Comparison of ENCODE assay signal across 32 mouse cellular contexts in the genomic region with DNA sequence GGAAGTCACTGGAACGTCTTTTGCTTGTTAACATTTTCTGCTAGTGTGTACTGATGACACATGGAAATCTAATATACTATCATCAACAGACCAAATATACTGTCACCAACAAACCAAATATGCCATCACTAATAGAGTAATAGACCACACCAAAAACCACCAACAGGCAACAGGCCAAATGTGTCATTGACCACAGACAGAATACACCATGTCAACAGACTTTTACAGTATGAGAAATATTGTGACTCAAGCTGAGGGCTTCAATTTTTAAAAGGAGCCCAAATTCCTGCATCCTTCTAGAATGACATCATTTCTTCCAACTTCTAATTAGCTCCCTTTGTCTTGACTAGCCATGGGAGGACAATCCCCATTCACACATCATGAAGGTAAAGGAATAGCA.
A peak's percentile ranks its signal among the peaks of the same experiment; 100 is the strongest.
DNase-seq lines count a peak whose midpoint lies in the region; ATAC-seq and TF ChIP-seq lines count a peak whose summit lies in the region.
"Had no signal": no experiment of that assay in that cellular context is flagged by ENCODE, and none has a peak within 500 bp of the region (broad histone marks: within the 10 kb centered on the region; RNA-seq: fewer than 3 reads in every experiment).

No protein-coding gene starts in this region.

- peak; percentile 17; the same call in 1 of the 2 replicates for ATAC-seq in granulocyte monocyte progenitor cell, adult 5-6 weeks (replicated peaks; ENCODE audit: poor library complexity, severe bottlenecking)
- no peak for ATAC-seq in cerebellum, adult (ENCODE audit: insufficient number of reproducible peaks, low FRiP score, low TSS enrichment)
- ATAC-seq: forebrain, embryonic 13.5 days; intestine, embryonic 16.5 days; midbrain, embryonic 15.5 days had no signal

- 58% methylated on average over 1 of the region's 1 CpGs for WGBS in heart, adult 2 months

- no peaks in the 10 kb centered on the region; the same call in 1 of the 2 replicates for H3K4me1 ChIP-seq in heart, adult 2 months (ENCODE audit: control insufficient read depth, insufficient read depth, low read length)
- H3K4me1 ChIP-seq: forebrain, embryonic 13.5 days; heart, embryonic 12.5 days; hindbrain, embryonic 13.5 days; midbrain, embryonic 10.5 days; midbrain, embryonic 15.5 days; stomach, embryonic 15.5 days had no signal

- H3K9ac ChIP-seq in heart, adult 2 months (ENCODE audit: low read depth, low read length), result no peak overlapping the region
- H3K9ac ChIP-seq: forebrain, embryonic 13.5 days; heart, embryonic 12.5 days; hindbrain, embryonic 13.5 days; liver, embryonic 14.5 days; lung, embryonic 15.5 days; midbrain, embryonic 15.5 days; stomach, embryonic 15.5 days had no signal

- TF ChIP-seq CTCF in heart, adult 2 months (IDR thresholded peaks at IDR 0.05), result no peak
- TF ChIP-seq CTCF in gastrocnemius, adult 2 months (IDR thresholded peaks at IDR 0.05), result no peak

- H3K4me3 ChIP-seq in heart, adult 2 months, result no peak overlapping the region
- H3K4me3 ChIP-seq in gastrocnemius, adult 2 months, result no peak overlapping the region
- H3K4me3 ChIP-seq: erythroblast, embryonic 14.5 days; forebrain, embryonic 13.5 days; heart, embryonic 12.5 days; hindbrain, embryonic 13.5 days; layer of hippocampus, adult 2 months; lung, embryonic 15.5 days; midbrain, embryonic 10.5 days; midbrain, embryonic 15.5 days; stomach, embryonic 15.5 days had no signal

- intact Hi-C loops in heart, adult 2 months (cut with DNase I), result no loop called here
- intact Hi-C loops in gastrocnemius, adult 2 months (cut with DNase I), result no loop called here

- peak; percentile 15 for DNase-seq in heart, adult 11 months
- DNase-seq in heart, adult 2 months, result no peak
- DNase-seq in 3134 (ENCODE audit: extremely low read depth, insufficient read length, low spot score), result peak; percentile 78
- peak; percentile 76 for DNase-seq in NIH3T3 (ENCODE audit: low read depth)
- no peak for DNase-seq in gastrocnemius, adult 2 months
- DNase-seq in cerebellum, postnatal 25 days, result no peak
- DNase-seq: adrenal gland, postnatal 10 days; cerebellum, adult 11-12 months; cerebellum, postnatal 14 days; gastrocnemius, postnatal 14 days; heart, adult 18-20 months; heart, postnatal 4 days; kidney, adult 9 months; kidney, postnatal 25 days; left cerebral cortex, postnatal 4 days; liver; right cerebral cortex, postnatal 25 days; thymus, adult 18-20 months; thymus, postnatal 36 days had no signal

- H3K79me2 ChIP-seq in heart, adult 2 months (replicated peaks; ENCODE audit: control insufficient read depth, insufficient read depth, low read length), result no peaks in the 10 kb centered on the region

- TF ChIP-seq EP300 in heart, adult 2 months (IDR thresholded peaks at IDR 0.05; ENCODE audit: insufficient read depth, low read depth, low read length), result no peak

- TF ChIP-seq POLR2A in heart, adult 2 months (IDR thresholded peaks at IDR 0.05; ENCODE audit: insufficient read depth, low read depth, low read length), result no peak

- no peaks in the 10 kb centered on the region for H3K36me3 ChIP-seq in heart, adult 2 months (ENCODE audit: control insufficient read depth, insufficient read depth, low read length)
- H3K36me3 ChIP-seq: heart, embryonic 12.5 days; hindbrain, embryonic 13.5 days; lung, embryonic 15.5 days; midbrain, embryonic 10.5 days; midbrain, embryonic 15.5 days; stomach, embryonic 15.5 days had no signal

- no peaks in the 10 kb centered on the region for H3K27me3 ChIP-seq in heart, adult 2 months (ENCODE audit: control insufficient read depth, insufficient read depth, low read length)
- H3K27me3 ChIP-seq: forebrain, embryonic 13.5 days; heart, embryonic 12.5 days; hindbrain, embryonic 13.5 days; lung, embryonic 15.5 days; midbrain, embryonic 15.5 days; stomach, embryonic 15.5 days had no signal

- H3K27ac ChIP-seq in heart, adult 2 months, result no peak overlapping the region
- H3K27ac ChIP-seq in gastrocnemius, adult 2 months, result no peak overlapping the region
- H3K27ac ChIP-seq: forebrain, embryonic 13.5 days; hindbrain, embryonic 13.5 days; layer of hippocampus, adult 2 months; liver, embryonic 14.5 days; lung, embryonic 15.5 days; midbrain, embryonic 10.5 days; midbrain, embryonic 15.5 days; stomach, embryonic 15.5 days had no signal

Comparison
In these comparisons a context has a peak if more than half of its experiments do, and no peak if none do; other contexts are left out.
1. DNase-seq: peak in heart, adult 11 months (single experiment), 3134 (single experiment) and NIH3T3 (single experiment); none in heart, adult 2 months (0 of 2), gastrocnemius, adult 2 months (single experiment) and cerebellum, postnatal 25 days (0 of 2).